Mouse (Mus musculus): ENCODE measurements around the gene Nbea. TPM values are rescaled to one million over a fixed set of nuclear protein-coding genes. Genes with fewer than 3 reads are reported as not detected.

The Nbea gene
- polyA plus RNA-seq, 1 experiment = 3.6 TPM

DNA sequence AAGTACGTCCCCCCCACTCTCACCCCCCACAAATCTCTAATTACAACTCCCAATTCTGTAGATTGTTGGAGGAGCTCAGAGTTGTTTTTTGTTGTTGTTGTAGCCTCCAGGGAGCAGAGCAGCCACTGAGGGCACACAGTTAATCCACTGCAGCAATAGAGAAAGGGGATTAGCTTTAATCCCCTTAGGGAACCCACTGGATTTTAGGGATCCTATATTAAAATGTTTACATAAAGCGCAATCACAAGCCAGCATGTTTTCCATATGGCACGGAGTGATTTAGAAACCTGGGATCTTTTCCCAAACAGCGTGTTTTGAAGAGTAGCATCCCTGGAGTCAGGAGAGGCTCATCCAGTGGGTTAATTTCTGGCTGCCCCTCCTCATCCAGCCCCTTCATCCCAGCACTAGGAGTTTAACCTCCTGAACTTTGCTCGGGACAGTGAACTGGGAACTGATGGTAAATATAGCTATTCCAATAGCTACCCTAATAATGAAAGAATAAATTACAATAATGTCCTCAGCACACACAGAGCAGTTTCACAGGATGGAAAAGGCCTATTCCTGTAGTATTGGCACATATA is 394.8 kb downstream of the Nbea start:
- Histone ChIP-seq H3K27me3 (ENCODE audit: control insufficient read depth, insufficient read depth, insufficient read length) (no peaks in the 10 kb centered on the region), H3K79me2 (ENCODE audit: control insufficient read depth, insufficient read depth) (no peaks in the 10 kb centered on the region), H3K4me3 (no peak overlapping the region), H3ac (ENCODE audit: control insufficient read depth, insufficient read length) (no peak overlapping the region), H3K36me3 (ENCODE audit: control insufficient read depth, insufficient read depth) (no peaks in the 10 kb centered on the region), H3K4me2 (ENCODE audit: low read depth) (no peak overlapping the region)
- no peak for TF ChIP-seq POLR2A (IDR thresholded peaks at IDR 0.05; ENCODE audit: insufficient read length, low read depth)
- TF ChIP-seq POLR2AphosphoS2 (IDR thresholded peaks at IDR 0.05; ENCODE audit: insufficient read length, low read depth) = no peak
- no peak for TF ChIP-seq MAX (IDR thresholded peaks at IDR 0.05; ENCODE audit: low read depth)
- no peak for TF ChIP-seq CEBPB (IDR thresholded peaks at IDR 0.05; ENCODE audit: insufficient read depth, poor library complexity, severe bottlenecking)
- no peak for TF ChIP-seq E2F4 (IDR thresholded peaks at IDR 0.05; ENCODE audit: insufficient read depth)
- no peak for TF ChIP-seq TCF12 (IDR thresholded peaks at IDR 0.05; ENCODE audit: insufficient read depth, poor library complexity, severe bottlenecking)
- TF ChIP-seq SRF (IDR thresholded peaks at IDR 0.05; ENCODE audit: control insufficient read depth, insufficient read length, low read depth) = no peak
- TF ChIP-seq MYOD1 (IDR thresholded peaks at IDR 0.05; ENCODE audit: control insufficient read depth in 1 of 3, insufficient read length in 2 of 3, low read depth in 2 of 3) = no peak
- no peak for TF ChIP-seq REST (IDR thresholded peaks at IDR 0.05; ENCODE audit: insufficient read depth, insufficient read length)

DNA sequence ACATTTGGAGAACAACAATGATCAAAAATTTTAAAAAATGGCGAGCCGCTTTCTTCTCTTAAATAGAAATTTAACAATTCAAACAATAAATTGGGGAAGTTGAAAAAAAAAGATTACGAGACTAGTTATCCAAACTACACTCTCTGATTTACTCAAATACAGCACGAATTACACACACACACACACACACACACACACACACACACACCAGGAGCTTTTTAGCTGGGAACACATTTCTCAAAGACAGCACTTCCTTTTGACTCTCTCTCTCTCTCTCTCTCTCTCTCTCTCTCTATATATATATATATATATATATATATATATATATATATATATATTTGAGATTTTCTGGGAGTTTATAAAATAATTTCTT is 395.3 kb downstream of the Nbea start:
- H3K79me2 ChIP-seq (ENCODE audit: control insufficient read depth, insufficient read depth) = no peaks in the 10 kb centered on the region
- H3K4me3 ChIP-seq = no peak overlapping the region
- TF ChIP-seq MYOG (IDR thresholded peaks at IDR 0.05; ENCODE audit: control insufficient read depth in 1 of 3, insufficient read depth in 1 of 3, insufficient read length in 2 of 3, low read depth in 2 of 3) (no peak), TCF12 (IDR thresholded peaks at IDR 0.05; ENCODE audit: insufficient read depth, poor library complexity, severe bottlenecking) (no peak), POLR2AphosphoS2 (IDR thresholded peaks at IDR 0.05; ENCODE audit: insufficient read length, low read depth) (no peak), POLR2A (IDR thresholded peaks at IDR 0.05; ENCODE audit: insufficient read length, low read depth) (no peak), CEBPB (IDR thresholded peaks at IDR 0.05; ENCODE audit: insufficient read depth, poor library complexity, severe bottlenecking) (no peak), E2F4 (IDR thresholded peaks at IDR 0.05; ENCODE audit: insufficient read depth) (no peak), USF1 (IDR thresholded peaks at IDR 0.05; ENCODE audit: low read depth) (no peak), MAX (IDR thresholded peaks at IDR 0.05; ENCODE audit: low read depth) (no peak), TCF3 (IDR thresholded peaks at IDR 0.05; ENCODE audit: insufficient read length, low read depth) (no peak), REST (IDR thresholded peaks at IDR 0.05; ENCODE audit: insufficient read depth, insufficient read length) (no peak), SRF (IDR thresholded peaks at IDR 0.05; ENCODE audit: control insufficient read depth, insufficient read length, low read depth) (no peak), MYOD1 (IDR thresholded peaks at IDR 0.05; ENCODE audit: control insufficient read depth in 1 of 3, insufficient read length in 2 of 3, low read depth in 2 of 3) (no peak)
- H3K27me3 ChIP-seq (ENCODE audit: control insufficient read depth, insufficient read depth, insufficient read length) = no peaks in the 10 kb centered on the region
- no peak overlapping the region for H3ac ChIP-seq (ENCODE audit: control insufficient read depth, insufficient read length)
- H3K4me2 ChIP-seq (ENCODE audit: low read depth) = no peak overlapping the region
- no peaks in the 10 kb centered on the region for H3K36me3 ChIP-seq (ENCODE audit: control insufficient read depth, insufficient read depth)

DNA sequence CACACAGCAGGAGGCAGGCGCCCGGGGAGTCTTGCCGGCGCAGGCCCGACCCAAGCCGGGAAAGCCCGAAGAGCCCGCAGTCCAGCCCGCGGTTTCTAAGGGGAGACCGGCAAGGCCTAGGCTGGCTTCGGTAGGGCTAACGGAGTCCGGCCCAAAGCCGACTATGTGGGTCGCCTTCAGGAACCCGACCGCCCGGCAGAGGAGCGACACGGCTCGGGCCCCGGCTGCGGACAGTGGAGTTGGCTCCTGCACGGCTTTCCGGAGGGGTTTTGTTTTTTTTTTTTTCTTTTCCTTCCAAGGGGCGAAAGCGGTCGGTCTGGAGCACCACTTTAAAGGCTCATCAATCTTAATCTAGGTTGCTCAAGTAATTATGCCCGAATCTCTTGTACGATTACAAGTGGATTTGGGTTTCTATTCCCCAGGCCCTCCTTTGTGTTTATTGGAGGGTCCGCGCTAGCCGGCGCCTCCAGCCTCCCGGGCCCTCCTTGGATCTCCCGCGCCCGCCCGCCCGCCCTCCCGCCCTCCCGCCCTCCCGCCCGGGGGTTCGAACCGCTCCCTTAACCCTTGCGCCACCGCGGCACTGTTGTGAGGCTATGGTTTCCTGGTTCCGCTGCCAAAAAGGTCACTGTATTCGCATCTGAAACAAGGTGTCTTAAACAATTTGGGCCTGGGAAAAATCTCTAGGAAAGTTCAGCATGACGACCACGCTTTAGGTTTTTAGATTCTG is 395.9 kb downstream of the Nbea start:
- H3K27me3 ChIP-seq (ENCODE audit: control insufficient read depth, insufficient read depth, insufficient read length) = no peaks in the 10 kb centered on the region
- H3K4me2 ChIP-seq (ENCODE audit: low read depth) = no peak overlapping the region
- no peaks in the 10 kb centered on the region for H3K79me2 ChIP-seq (ENCODE audit: control insufficient read depth, insufficient read depth)
- TF ChIP-seq MYOG (IDR thresholded peaks at IDR 0.05; ENCODE audit: control insufficient read depth in 1 of 3, insufficient read depth in 1 of 3, insufficient read length in 2 of 3, low read depth in 2 of 3) (no peak), CEBPB (IDR thresholded peaks at IDR 0.05; ENCODE audit: insufficient read depth, poor library complexity, severe bottlenecking) (no peak), SRF (IDR thresholded peaks at IDR 0.05; ENCODE audit: control insufficient read depth, insufficient read length, low read depth) (no peak), POLR2A (IDR thresholded peaks at IDR 0.05; ENCODE audit: insufficient read length, low read depth) (no peak), MAX (IDR thresholded peaks at IDR 0.05; ENCODE audit: low read depth) (no peak)
- no peak overlapping the region for H3K4me3 ChIP-seq
- H3ac ChIP-seq (ENCODE audit: control insufficient read depth, insufficient read length) = no peak overlapping the region
- no peaks in the 10 kb centered on the region for H3K36me3 ChIP-seq (ENCODE audit: control insufficient read depth, insufficient read depth)

DNA sequence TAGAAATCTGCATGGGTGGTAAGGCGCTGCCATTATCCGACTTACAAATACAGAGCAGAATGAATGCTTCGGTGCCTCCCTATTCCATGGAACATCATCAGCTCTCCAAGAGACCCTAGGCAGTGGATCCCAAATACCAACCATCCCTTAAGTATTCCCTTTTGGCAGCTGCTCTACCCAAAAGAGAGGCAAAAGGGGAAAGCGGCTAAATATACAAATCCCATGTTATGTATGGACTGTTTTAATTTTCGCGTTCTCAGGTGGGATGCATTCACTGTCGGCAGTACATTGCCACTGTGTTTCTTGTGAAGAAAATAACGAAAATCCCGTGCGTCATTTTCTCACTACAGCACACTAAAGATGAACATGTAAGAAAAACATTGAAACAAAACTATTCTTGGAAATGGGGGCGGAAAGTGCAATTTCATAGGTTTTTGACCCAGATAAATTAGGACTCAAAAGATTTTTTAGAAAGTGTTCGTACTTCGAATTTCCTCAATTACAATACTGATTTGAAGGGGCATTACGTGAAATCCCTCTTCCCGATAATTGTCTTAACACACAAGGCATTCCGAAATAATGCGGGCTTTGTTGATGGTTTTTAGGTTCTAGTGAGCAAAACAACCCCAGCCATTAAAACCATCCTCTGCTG is 396.5 kb downstream of the Nbea start:
- H3K36me3 ChIP-seq (ENCODE audit: control insufficient read depth, insufficient read depth) = no peaks in the 10 kb centered on the region
- H3ac ChIP-seq (ENCODE audit: control insufficient read depth, insufficient read length) = no peak overlapping the region
- H3K79me2 ChIP-seq (ENCODE audit: control insufficient read depth, insufficient read depth) = no peaks in the 10 kb centered on the region
- no peak overlapping the region for H3K4me2 ChIP-seq (ENCODE audit: low read depth)
- H3K4me3 ChIP-seq = no peak overlapping the region
- no peak for TF ChIP-seq USF1 (IDR thresholded peaks at IDR 0.05; ENCODE audit: low read depth)
- TF ChIP-seq POLR2AphosphoS2 (IDR thresholded peaks at IDR 0.05; ENCODE audit: insufficient read length, low read depth) = no peak
- TF ChIP-seq MYOG (IDR thresholded peaks at IDR 0.05; ENCODE audit: control insufficient read depth in 1 of 3, insufficient read depth in 1 of 3, insufficient read length in 2 of 3, low read depth in 2 of 3) = no peak
- no peak for TF ChIP-seq MAX (IDR thresholded peaks at IDR 0.05; ENCODE audit: low read depth)
- TF ChIP-seq SRF (IDR thresholded peaks at IDR 0.05; ENCODE audit: control insufficient read depth, insufficient read length, low read depth) = no peak
- no peak for TF ChIP-seq REST (IDR thresholded peaks at IDR 0.05; ENCODE audit: insufficient read depth, insufficient read length)
- no peak for TF ChIP-seq TCF12 (IDR thresholded peaks at IDR 0.05; ENCODE audit: insufficient read depth, poor library complexity, severe bottlenecking)
- no peak for TF ChIP-seq POLR2A (IDR thresholded peaks at IDR 0.05; ENCODE audit: insufficient read length, low read depth)
- TF ChIP-seq E2F4 (IDR thresholded peaks at IDR 0.05; ENCODE audit: insufficient read depth) = no peak
- no peak for TF ChIP-seq TCF3 (IDR thresholded peaks at IDR 0.05; ENCODE audit: insufficient read length, low read depth)
- no peak for TF ChIP-seq CEBPB (IDR thresholded peaks at IDR 0.05; ENCODE audit: insufficient read depth, poor library complexity, severe bottlenecking)
- TF ChIP-seq MYOD1 (IDR thresholded peaks at IDR 0.05; ENCODE audit: control insufficient read depth in 1 of 3, insufficient read length in 2 of 3, low read depth in 2 of 3) = no peak
- no peaks in the 10 kb centered on the region for H3K27me3 ChIP-seq (ENCODE audit: control insufficient read depth, insufficient read depth, insufficient read length)

Measured in myocyte (in vitro differentiated cells).